Mouse (Mus musculus): ENCODE results near the gene Tspan32.

GRCm38 (mm10) chr7:143014862-143015659 is 10.2 kb downstream of the Tspan32 start:
- TF ChIP-seq CTCF (IDR thresholded peaks at IDR 0.05; ENCODE audit: insufficient read depth, low read depth, low read length) (no peak), POLR2A (IDR thresholded peaks at IDR 0.05; ENCODE audit: insufficient read depth, low read depth, low read length) (no peak)
